Mouse (Mus musculus) 3134 (cell line): ENCODE measurements around the gene Sdc4.

Experiments used
- DNase-seq: peaks from one replicate; pipeline ENCODE4 v3.0.0-alpha.2; 2011; ENCODE audit warnings: low spot score; ENCODE audit not compliant: insufficient read length; ENCODE audit errors: extremely low read depth

Gene Sdc4

DNA sequence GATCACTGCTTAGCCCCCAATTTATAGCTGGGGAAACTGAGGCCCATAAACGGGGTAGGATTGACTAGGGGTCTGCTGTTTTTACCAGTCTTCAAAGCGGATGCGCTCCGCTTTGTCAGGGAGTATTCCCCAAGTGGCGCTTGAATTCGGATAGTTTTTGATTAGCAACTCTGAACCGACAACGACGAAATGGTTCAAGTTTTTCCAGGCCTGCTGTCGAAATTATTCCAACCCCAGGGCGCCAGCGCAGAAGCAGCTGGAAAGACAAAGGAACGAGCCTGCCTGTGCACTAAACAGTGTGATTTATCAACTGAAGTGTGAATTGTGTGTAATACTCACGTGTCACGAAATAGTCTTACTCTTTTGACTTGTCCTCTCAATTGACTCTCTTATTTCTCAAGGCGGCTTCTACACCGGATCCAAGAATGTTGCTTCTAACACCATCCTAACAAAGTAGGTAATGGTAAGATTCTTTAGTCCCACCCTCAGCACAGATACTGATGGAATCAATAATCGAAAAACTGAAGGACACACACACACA is at the start of gene Sdc4:
Gene Sdc4 (minus strand): TSS at position 428 of the 541 bp plus-strand sequence.
- DNase-seq = no peak

DNA sequence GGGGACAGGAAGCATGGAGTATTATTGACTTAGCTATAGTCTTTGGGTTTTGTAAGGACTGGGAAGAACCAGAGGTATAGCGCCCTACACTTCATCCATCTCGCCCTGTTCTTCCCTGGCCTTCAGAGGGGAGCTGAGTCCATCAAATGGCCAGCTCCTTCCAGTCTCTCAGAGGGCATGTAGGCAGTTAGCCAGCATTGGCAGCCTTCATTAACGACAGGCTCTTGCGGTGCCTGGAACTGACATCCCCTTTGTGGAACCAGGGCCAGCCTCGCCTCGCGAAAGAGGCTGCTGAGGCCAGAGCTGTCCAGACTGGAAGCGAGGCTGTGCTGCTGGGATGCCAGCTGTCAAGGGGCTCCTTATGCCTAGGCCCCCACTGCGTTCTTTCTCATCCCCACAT is 44.1 kb upstream of the Sdc4 start:
- DNase-seq = no peak

DNA sequence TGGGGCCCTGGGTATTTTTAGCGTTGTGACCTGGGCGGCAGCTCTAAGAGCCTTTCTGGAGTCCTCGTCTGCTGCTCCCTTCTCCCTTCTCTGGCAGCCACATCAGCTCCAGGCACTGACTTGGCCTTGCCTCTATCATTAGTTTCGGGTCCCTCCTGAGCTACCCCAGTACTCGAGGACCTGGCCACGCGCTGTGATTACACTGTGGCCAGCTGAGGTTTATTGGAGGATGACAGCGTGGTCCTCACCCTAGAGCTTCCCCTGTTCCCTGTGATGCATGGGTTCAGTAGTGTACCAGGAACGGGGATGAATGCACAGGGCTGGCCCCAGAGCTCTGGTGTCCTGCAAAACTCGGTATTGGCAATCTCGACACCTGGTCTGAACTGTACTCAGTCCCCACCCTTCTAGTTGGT is 43.4 kb upstream of the Sdc4 start:
- DNase-seq = no peak

DNA sequence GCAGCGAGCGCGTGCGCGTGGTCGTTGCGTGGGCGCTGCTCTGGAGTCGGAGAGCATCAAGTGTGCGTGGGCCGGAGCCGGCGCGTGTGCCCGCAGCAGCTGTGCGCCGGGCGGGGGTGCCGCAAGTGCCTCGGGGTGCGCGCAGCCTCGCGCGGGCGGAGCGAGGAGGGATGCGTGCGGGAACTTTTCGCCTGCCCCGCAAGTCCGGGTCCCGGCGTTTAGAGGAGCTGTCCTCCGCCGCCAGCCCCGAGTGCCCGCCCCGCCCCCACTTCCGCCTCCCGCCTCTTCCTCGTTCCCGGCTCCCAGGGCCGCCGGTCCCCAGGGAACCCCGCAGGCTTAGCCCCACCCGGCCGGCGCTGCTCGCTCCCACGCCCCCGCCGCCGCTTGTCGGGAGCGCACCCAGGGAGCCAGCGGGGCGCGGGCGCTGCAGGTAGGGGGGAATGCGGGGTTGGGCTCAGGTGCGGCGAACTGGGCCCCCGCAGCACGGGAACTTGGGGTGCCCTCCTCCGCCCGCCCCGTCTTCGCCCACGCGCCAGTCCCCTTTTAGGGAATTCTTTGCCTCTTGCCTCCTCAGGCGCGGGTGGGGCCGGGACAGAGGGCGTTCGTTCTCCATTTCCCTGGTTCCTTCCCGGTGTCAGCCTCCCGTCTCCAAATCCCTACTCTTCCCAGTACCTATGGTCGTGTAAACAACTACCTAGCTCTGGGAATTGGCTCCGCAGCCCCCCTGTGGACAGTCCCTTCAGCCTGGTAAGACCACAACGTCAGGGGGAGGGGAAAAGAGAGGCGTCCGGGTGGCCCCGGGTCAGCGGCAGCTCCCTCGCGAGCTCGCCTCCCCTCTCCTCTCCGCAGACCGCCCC is 42.8 kb upstream of the Sdc4 start:
- peak; percentile 71 for DNase-seq

DNA sequence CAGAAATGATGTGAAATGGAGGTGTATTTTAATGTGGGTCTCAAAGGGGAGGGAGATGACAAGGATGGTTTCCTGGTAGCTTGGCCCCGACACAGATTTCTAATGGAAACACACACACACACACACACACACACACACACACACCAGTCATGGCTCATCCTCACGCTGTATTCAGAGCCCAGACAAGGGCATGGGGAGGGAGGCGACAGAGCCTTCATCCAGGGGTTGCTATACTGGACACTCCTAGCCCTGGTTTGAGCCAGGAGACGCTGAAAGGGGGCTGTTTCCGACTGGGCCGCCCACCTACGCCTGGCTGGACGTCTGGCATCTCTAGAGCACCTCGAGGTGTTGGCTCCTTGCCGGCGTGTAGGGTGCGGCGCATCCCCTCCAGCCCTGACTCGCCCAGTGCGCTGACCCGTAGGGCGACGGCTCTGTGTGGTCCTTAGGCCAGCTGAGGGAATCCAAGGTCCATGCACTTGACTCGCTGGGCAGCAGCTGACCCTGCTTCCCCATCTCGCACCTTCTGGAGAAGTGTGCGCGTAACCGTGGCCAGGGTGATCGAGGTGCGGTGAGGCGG is 42.1 kb upstream of the Sdc4 start, which contains the start of gene Dbndd2:
Gene Dbndd2 (plus strand): TSS at position 426 of the 577 bp plus-strand sequence.
- peak; percentile 84 for DNase-seq

DNA sequence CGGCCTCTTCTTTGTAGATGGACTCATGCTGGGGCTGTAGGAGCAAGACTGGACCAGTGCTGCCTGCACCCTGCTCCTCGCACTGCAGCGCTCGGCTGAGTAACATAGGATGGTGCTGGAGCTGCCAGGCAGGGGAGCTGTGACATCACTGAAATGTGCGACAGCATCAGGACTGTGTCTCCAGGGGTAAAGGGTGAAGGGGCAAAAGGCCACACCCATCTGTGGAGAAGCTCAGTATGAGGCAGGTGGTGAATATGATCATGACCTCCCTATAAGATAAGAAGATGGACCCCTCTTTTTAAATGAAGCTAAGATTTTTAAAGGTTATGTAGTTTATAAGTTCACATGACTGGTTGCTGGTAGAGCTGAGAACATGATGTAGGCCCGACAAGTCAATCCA is 29.9 kb upstream of the Sdc4 start, which contains the start of gene Trp53tg5:
Gene Trp53tg5 (minus strand): TSS at position 101 of the 400 bp plus-strand sequence.
- no peak for DNase-seq

DNA sequence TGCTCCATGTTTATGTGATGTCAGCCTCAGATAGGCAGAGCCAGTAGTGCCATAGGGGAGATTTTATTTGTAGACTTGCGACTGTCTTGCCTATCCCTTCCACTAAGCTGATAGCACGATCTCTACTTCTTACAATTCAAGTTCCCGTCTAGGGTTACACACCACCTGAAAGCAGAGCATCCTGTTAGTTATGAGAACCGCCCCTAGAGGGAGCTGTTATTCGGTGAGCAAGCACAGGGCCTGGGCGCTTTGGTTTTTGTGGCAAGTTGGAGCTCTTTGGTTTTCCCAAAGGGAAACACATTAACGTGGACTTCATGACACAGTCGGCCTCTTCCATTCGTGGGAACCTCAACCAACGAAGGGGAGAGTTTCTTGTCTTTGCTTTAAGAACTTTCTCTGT is 26.6 kb upstream of the Sdc4 start:
- DNase-seq = peak; percentile 44

DNA sequence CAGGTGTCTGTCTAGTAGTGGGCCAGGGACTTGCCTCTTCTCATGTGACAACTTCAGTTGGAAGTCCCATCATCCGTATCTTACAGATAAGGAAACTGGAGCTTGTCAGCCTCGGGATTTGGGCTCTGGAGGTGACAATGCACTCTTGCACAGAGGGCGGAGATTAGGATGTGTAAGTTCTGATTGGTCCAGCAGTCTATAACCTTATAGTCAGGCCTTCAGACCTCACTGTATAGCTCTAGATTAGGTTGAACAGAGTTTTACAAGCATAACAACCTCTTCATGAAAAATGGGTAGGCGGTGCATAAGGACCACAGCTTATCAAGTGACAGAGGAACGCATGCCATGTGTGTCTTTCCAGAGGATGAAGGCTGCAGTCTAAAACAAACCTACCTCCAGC is 23.1 kb upstream of the Sdc4 start:
- DNase-seq = no peak

DNA sequence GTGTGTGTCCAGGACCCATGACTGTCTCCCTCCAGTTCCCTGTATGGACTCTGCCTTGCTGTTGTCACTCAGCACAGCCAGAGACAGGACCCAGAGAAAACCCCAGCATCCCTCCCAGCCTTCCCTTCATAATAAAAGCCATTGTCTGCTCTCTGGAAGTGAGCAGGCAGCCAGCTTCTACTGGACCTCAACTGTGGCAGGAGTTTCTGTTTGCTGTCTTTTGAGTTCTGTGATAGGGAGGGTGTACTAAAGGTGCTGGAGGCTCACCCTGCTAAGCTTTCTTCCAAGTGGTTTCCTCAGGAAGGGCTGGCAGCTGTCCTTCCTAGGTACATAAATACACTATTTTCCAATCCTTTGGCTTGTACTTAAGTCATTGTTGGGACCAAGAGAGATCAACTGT is 21.5 kb upstream of the Sdc4 start:
- DNase-seq = no peak

DNA sequence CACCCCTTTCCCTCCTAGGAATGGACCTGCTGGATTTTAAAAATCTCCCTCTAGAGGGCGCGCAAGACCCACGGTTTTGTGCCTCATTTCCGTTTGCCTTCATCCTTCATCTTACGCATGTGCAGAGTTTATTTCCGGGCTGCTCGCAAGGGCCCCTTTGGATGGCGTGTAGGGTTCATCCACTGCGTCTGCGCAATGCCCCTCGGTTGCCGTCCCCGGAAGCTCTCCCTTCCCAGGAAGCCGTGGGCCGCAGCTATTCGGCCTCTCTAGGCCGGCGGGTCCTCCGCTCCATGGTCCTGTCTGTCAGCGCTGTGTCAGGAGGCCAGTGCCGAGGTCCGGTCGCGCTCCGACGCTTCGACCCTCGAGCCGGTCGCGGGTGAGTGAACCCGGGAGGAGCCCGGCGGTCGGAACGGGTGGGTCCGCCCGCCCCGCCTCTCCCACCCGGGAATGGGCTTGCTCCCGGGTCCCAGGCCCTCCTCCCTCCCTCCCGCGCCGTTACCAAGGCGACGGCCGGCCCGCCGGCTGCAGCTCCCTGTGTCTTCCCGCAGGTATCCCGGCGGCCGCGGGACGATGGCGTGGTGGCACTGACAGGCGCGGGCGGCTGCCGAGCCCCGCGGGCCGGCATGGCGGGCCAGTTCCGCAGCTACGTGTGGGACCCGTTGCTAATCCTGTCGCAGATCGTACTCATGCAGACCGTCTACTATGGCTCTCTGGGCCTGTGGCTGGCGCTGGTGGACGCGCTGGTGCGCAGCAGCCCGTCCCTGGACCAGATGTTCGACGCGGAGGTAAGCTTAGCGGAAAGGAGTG is 17.3 kb upstream of the Sdc4 start, which contains the start of gene Gm20458:
Gene Gm20458 (plus strand): TSS at position 223 of the 807 bp plus-strand sequence.
- DNase-seq = peak; percentile 95

DNA sequence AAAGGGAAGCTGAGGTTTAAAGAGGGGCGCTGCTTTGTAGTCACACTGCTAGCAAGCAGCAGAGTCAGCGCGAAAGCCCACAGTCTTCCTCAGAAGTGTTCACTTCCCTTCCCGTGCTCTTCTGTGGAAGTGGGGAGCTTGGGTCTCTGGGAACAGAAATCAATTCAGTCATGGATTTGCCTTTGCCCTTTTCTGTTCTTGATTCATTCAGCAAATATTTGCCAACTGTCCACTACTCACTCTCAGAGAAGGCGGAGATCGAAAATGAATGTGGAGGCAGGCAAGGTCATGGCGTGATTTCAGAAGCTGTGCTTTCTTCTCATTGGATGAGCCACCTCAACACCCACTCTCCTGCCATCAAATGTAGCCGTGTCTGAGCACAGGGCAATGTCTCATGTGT is 14.8 kb upstream of the Sdc4 start:
- no peak for DNase-seq

DNA sequence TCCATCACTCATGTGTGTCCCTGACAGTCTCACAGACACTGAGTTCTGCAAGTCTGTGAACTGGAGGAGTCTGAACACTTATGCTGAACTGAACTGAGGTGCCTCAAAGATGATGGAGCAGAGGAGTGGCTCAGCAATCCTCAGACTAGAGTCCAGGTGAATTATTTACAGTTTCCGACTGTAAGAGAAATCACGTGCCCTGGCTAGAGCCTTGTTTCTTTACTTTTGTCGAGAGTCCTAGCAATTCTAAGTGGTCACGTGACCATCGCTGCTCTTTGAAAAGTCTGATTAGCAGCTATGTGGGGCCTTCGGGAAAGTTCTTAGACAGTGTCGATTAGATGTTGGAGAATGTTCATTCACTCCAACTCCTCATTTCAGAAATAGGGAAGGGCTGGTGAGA is 14.3 kb upstream of the Sdc4 start:
- DNase-seq = no peak

DNA sequence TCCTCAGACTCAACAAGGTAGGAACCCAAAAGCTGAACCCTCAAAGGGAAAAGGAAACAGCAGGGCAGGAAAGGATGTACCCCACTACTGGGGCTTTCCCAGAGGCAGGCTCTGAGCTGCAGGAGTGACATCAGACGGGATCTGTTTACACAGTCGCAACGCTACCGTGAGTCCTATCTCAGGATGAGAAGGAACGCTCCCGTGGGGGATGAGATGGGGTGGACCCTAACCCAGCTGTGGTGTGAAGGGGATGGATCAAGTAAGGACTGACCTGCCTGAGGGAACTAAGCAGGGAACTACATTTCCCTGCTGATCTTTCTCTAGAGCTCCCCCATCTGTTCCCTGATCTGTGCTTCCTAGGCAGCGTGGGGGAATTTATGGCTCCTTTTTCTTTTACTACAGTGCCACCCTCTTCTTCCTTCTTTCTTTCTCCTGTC is 13.2 kb upstream of the Sdc4 start, which contains the start of gene Sys1:
Gene Sys1 (plus strand): TSS at position 101 of the 437 bp plus-strand sequence.
- DNase-seq = no peak

DNA sequence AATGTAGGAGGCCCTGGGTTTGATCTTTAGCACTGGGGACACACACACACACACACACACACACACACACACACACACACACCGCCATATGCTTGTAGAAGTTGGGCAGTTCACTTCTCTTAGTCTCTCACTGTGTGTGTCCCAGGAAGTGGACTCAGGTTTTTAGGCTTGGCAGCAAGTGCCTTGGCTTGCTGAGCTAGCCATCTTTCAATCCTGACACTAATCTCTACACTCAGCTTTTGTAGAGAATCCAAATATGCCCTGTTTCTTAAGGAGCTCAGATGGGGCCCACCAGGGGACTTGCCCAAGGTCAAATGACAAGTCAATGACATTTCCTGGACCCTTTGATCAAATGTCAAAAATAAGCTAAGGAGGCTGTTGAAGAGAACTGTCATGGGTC is 12.7 kb upstream of the Sdc4 start:
- DNase-seq = no peak

DNA sequence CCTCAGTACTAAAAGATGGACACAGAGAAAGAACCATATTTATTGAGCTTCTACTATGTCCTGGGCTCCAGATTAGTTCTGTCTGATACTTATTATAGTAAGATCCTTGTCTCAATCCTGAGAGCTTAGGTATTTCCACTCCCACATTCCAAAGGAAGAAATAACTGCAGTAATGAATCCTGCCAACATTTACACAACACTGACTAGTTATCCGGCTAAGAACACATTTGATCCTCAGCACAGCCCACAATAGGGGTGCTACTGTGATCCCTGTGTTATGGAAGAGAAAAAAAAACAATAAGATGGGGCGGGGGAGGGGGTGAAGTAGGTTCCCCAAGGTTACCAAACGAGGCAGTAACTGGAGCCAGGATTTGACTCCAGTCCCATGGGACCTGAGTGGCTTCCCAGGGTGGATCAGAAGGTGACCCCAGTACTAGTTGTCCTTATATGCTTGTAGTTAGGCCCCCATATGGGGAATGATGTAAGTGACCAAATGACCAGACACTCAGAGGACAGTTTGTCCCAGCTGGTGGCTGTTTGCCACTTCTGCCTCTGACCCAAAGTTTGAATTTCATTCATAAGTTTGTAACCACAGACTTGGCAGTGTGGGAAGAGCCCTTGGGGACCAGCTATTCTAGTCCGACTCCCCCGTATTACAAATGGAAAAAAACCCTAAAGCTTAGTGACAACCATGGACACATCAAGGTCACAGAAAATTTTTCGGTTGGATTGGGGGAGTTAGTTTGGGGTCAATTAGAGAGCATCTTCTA is 11.9 kb upstream of the Sdc4 start:
- peak; percentile 62 for DNase-seq

DNA sequence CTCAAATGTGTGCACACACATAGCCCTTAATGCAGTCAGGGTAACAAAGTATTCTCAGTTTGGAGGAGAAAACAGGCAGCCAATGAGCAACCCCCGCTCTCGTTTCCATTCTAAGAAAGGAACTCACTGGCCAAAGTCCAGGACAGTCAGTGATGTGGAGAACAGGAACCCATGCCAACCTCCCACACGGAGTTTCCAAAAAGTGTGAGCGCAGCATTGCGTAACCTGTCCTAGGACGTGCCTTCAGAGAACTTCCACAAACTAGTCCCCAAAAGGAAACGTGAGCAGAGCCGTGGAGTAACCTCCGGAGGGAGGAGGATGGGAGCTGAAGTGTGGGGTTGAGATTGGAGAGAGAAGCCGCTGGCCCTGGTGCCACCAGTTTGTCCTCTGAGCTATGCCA is 11.2 kb upstream of the Sdc4 start:
- peak; percentile 71 for DNase-seq

DNA sequence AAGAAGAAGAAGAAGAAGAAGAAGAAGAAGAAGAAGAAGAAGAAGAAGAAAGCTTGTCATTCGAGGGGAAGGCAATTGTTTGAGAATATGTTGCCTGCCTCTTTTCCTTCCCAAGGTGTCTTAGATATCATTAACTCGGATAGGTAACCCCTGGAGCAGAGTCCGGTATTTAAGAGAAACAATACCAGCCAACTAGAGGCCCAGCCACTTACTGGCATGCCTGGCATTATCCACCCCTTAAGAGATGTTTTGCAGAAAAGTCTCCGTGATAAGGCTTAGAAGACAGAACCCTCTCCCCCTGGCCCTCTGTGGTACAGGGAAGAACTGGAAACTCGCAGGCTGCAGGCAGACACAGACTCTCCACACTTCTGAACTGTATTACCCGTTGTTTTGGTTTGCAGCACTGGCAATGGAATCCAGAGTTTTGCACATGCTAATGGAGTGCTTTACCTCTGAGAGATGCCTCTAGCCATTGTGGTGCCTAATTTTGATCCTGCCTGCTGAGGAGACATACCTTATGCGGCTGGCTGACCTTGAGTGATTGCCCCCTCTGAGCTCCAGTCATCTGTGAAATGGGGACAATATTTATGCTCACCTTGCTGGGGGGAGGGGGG is 10.3 kb upstream of the Sdc4 start:
- no peak for DNase-seq

DNA sequence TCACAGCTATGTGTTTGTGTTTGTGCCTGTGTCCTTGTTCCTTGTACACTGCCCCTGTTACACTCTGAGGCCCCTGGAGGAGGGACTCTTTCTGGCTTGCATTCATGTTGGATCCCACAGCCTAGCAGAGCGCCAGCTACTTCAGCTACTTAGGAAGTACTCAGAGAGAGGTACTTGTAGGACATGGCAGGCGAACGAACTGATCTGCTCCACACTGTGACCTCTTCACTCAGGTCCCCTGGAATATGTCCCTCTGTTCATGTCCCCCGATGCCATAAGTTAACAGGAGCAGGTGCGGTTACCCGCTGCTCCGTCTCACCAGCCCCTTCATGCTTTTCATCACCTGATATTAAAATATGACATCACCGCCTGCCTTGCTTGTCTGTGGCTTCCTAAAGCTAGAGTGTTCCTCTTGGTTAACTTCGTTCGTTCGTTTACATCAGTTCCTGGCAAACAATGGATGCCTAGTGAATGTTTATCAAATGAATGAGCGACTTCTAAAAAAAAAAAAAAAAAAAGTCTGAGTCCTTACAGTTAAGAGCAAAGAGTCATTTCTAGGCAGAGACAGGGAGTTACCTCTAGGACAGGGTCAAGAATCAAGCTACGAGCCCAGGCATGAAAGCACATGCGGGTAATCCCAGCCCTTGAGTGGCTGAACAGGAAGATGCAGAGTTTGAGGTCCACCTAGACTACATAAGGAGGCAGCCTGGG is 9.5 kb upstream of the Sdc4 start:
- DNase-seq = no peak
